In genomic region chr9:57433097-57434032, GRCm38 (mm10) we compare ENCODE assay signal across 8 mouse cellular contexts. TPM values are rescaled to one million over a fixed set of nuclear protein-coding genes. Genes with fewer than 3 reads are reported as not detected.
DNase-seq lines count a peak whose midpoint lies in the region; ATAC-seq and TF ChIP-seq lines count a peak whose summit lies in the region.

No protein-coding gene starts in this region.

- H3K4me2 ChIP-seq in hindbrain, embryonic 11.5 days (replicated peaks; ENCODE audit: low read depth, low read length): no peak overlapping the region
- no peak overlapping the region for H3K4me2 ChIP-seq in lung, postnatal 0 days (replicated peaks; ENCODE audit: low read depth, low read length)

- TF ChIP-seq EP300 in lung, postnatal 0 days (IDR thresholded peaks at IDR 0.05): 0 out of 2 replicates have a peak, but pooled peaks have one; percentile 15

- no peak overlapping the region for H3K4me3 ChIP-seq in hindbrain, embryonic 11.5 days (ENCODE audit: low read depth, low read length)
- H3K4me3 ChIP-seq in lung, postnatal 0 days (ENCODE audit: low read depth, low read length): no peak overlapping the region

- TF ChIP-seq CTCF in lung, postnatal 0 days (IDR thresholded peaks at IDR 0.05): peak; percentile 94

- no peak overlapping the region for H3K9ac ChIP-seq in hindbrain, embryonic 11.5 days (ENCODE audit: low read depth, low read length)
- H3K9ac ChIP-seq in lung, postnatal 0 days (replicated peaks; ENCODE audit: low read depth): no peak overlapping the region

- 18% methylated on average over 11 of the region's 11 CpGs for WGBS in hindbrain, embryonic 11.5 days
- whole genome bisulfite sequencing in lung, postnatal 0 days: 6% methylated on average over 11 of the region's 11 CpGs

- peak; percentile 87 for DNase-seq in Muller cell, postnatal 12 days (ENCODE audit: inconsistent ontology term)
- DNase-seq in cerebellum, postnatal 10 days: peak; percentile 92 to 93
- peak; percentile 69 to 74 for DNase-seq in frontal cortex, postnatal 10 days (ENCODE audit: low spot score in 2 of 2)
- DNase-seq in hindbrain, embryonic 11.5 days (ENCODE audit: low spot score): peak; percentile 82
- peak; percentile 84 to 85 for DNase-seq in layer of hippocampus, postnatal 10 days (ENCODE audit: low spot score in 2 of 2)
- peak; percentile 95 for DNase-seq in lung, postnatal 0 days (ENCODE audit: low spot score)
- DNase-seq in ovary, postnatal 14 days (ENCODE audit: low spot score): peak; percentile 83
- DNase-seq in thymus, postnatal 10 days (ENCODE audit: low spot score in 2 of 2): peak; percentile 75 to 88

- H3K4me1 ChIP-seq in hindbrain, embryonic 11.5 days (replicated peaks; ENCODE audit: control insufficient read depth, insufficient read depth, low read length): 0 out of 2 replicates have a peak, but pooled peaks cover 2% of the 10 kb centered on the region
- no peaks in the 10 kb centered on the region; the same call in 1 of the 2 replicates for H3K4me1 ChIP-seq in lung, postnatal 0 days (ENCODE audit: insufficient read depth, low read depth, low read length)

- ATAC-seq in hindbrain, embryonic 11.5 days (ENCODE audit: low FRiP score): no peak
- ATAC-seq in lung, postnatal 0 days: peak; percentile 89

- no peaks in the 10 kb centered on the region for H3K9me3 ChIP-seq in hindbrain, embryonic 11.5 days (ENCODE audit: control insufficient read depth, low read length)
- H3K9me3 ChIP-seq in lung, postnatal 0 days (ENCODE audit: low read length): no peaks in the 10 kb centered on the region

- H3K36me3 ChIP-seq in hindbrain, embryonic 11.5 days (ENCODE audit: control insufficient read depth, insufficient read depth, low read length): no peaks in the 10 kb centered on the region
- H3K36me3 ChIP-seq in lung, postnatal 0 days (ENCODE audit: insufficient read depth, low read length): no peaks in the 10 kb centered on the region

- 0 out of 2 replicates have a peak overlapping the region, but pooled peaks have one; percentile 4 for H3K27ac ChIP-seq in hindbrain, embryonic 11.5 days (ENCODE audit: low read depth, low read length)
- peak overlapping the region; percentile 61 for H3K27ac ChIP-seq in lung, postnatal 0 days (ENCODE audit: low read length)

- no peaks in the 10 kb centered on the region for H3K27me3 ChIP-seq in hindbrain, embryonic 11.5 days (ENCODE audit: control insufficient read depth, insufficient read depth, low read length)
- no peaks in the 10 kb centered on the region for H3K27me3 ChIP-seq in lung, postnatal 0 days (replicated peaks; ENCODE audit: insufficient read depth, low read length)

RNA-seq across cellular contexts. Expression of gene Ppcdc, which starts 6.6 kb away (rescaled TPM):
- polyA plus RNA-seq in hindbrain, embryonic 11.5 days (2014; fragmentation: Nextera tagmentation; extraction: Ambion mirVana): 16.5 and 19.8 TPM in 2 replicates
- 10 to 100 TPM; 14.2 to 15.5 TPM for total RNA-seq in layer of hippocampus, postnatal 10 days (2021)
- 25.9 and 29.2 TPM in 2 replicates for polyA plus RNA-seq in lung, postnatal 0 days (2015; fragmentation: Nextera tagmentation; extraction: Ambion mirVana)

RNA-seq across cellular contexts. Expression of gene Scamp5, which starts 34.5 kb away (rescaled TPM):
- 17.7 and 18.3 TPM in 2 replicates for polyA plus RNA-seq in hindbrain, embryonic 11.5 days (2014; fragmentation: Nextera tagmentation; extraction: Ambion mirVana)
- 100 to 1,000 TPM; 345 to 387 TPM for total RNA-seq in layer of hippocampus, postnatal 10 days (2021)
- polyA plus RNA-seq in lung, postnatal 0 days (2015; fragmentation: Nextera tagmentation; extraction: Ambion mirVana): 3.5 and 4.0 TPM in 2 replicates
